Mouse (Mus musculus) layer of hippocampus, adult 18-20 months (tissue): ENCODE measurements around the gene Fate1. TPM values are rescaled to one million over a fixed set of nuclear protein-coding genes. Genes with fewer than 3 reads are reported as not detected.
"Not testable (repeated sequence)": the region's sequence is repeated elsewhere in the genome, so short reads cannot be mapped to it uniquely, and the experiment has no call there.

ENCODE experiments used
- DNase-seq, 2 experiments: peaks; one replicate each; pipeline ENCODE4 v3.0.0; 2022; ENCODE audit warnings: low spot score in 2 of 2
- long read RNA-seq: library from polyadenylated mRNA; stranded (forward); transcript quantifications from one replicate; pipeline ENCODE4 v2.0.0, GENCODE M21; 2021
- total RNA-seq, 2 experiments: library from RNA; stranded (reverse); gene quantifications; 2 replicates each; pipeline ENCODE4 v1.2.3; 2021

The Fate1 gene
- not detected for total RNA-seq
- long read RNA-seq = 0 reads

- no peak for DNase-seq
Measured at GRCm38 (mm10) chrX:71972686-71973085, at the start of gene Fate1. Fate1 (plus strand) TSS chrX:71972986.

GRCm38 (mm10) chrX:71946631-71947030, 26.2 kb upstream of the Fate1 start:
- DNase-seq = peak in 1 of 2 experiments; percentile 44

GRCm38 (mm10) chrX:71958366-71958765, 14.4 kb upstream of the Fate1 start:
- DNase-seq = no peak

- DNase-seq = no peak
Measured at GRCm38 (mm10) chrX:71962073-71963051, 10.4 kb upstream of the Fate1 start, which contains the start of gene Prrg3. Prrg3 (plus strand) TSS chrX:71962624.

- DNase-seq = no peak
Measured at GRCm38 (mm10) chrX:71963275-71963912, 9.4 kb upstream of the Fate1 start.

GRCm38 (mm10) chrX:71968216-71968615, 4.6 kb upstream of the Fate1 start:
- DNase-seq = no peak

- peak in 1 of 2 experiments; percentile 47 for DNase-seq
Measured at GRCm38 (mm10) chrX:71968816-71969215, 4.0 kb upstream of the Fate1 start.

- DNase-seq = no peak
Measured at GRCm38 (mm10) chrX:71971325-71971724, 1.5 kb upstream of the Fate1 start.

GRCm38 (mm10) chrX:71977681-71978080, 4.9 kb downstream of the Fate1 start:
- not testable (repeated sequence) for DNase-seq

- DNase-seq = no peak
Measured at GRCm38 (mm10) chrX:71980443-71980842, 7.7 kb downstream of the Fate1 start.

GRCm38 (mm10) chrX:71981322-71981721, 8.5 kb downstream of the Fate1 start:
- DNase-seq = no peak

- no peak for DNase-seq
Measured at GRCm38 (mm10) chrX:71983205-71983604, 10.4 kb downstream of the Fate1 start.

GRCm38 (mm10) chrX:71983775-71984174, 11.0 kb downstream of the Fate1 start:
- DNase-seq = no peak

GRCm38 (mm10) chrX:71991549-71991948, 18.8 kb downstream of the Fate1 start, which contains the start of gene Cnga2:
Cnga2 (plus strand) TSS chrX:71991849.
- DNase-seq = no peak

- DNase-seq = no peak
Measured at GRCm38 (mm10) chrX:71995972-71996371, 23.2 kb downstream of the Fate1 start.

GRCm38 (mm10) chrX:72009930-72010329, 37.1 kb downstream of the Fate1 start:
- DNase-seq = no peak

GRCm38 (mm10) chrX:72012236-72012635, 39.5 kb downstream of the Fate1 start:
- peak in 1 of 2 experiments; percentile 45 for DNase-seq

GRCm38 (mm10) chrX:72012804-72013203, 40.0 kb downstream of the Fate1 start:
- peak in 1 of 2 experiments; percentile 35 for DNase-seq

- DNase-seq = no peak
Measured at GRCm38 (mm10) chrX:72022241-72022640, 49.5 kb downstream of the Fate1 start.

GRCm38 (mm10) chrX:72022750-72023398, 50.1 kb downstream of the Fate1 start:
- DNase-seq = peak in 1 of 2 experiments; percentile 62

- no peak for DNase-seq
Measured at GRCm38 (mm10) chrX:72023542-72023941, 50.8 kb downstream of the Fate1 start.
